8 mouse cellular contexts compared by ENCODE assay signal in genomic region chr2:153346221-153347182, GRCm38 (mm10). TPM values are rescaled to one million over a fixed set of nuclear protein-coding genes. Genes with fewer than 3 reads are reported as not detected.
DNase-seq lines count a peak whose midpoint lies in the region; ATAC-seq and TF ChIP-seq lines count a peak whose summit lies in the region.

No protein-coding gene starts in this region.

- peak overlapping the region; percentile 95 for H3K4me3 ChIP-seq in kidney, adult 2 months (ENCODE audit: insufficient read depth, low read depth, low read length)
- peak overlapping the region; percentile 95 for H3K4me3 ChIP-seq in liver, embryonic 16.5 days (ENCODE audit: low read depth, low read length)
- peak overlapping the region; percentile 86 for H3K4me3 ChIP-seq in neural tube, embryonic 13.5 days

- H3K4me1 ChIP-seq in kidney, adult 2 months (ENCODE audit: control insufficient read depth, insufficient read depth, low read length) = peaks cover 23% of the 10 kb centered on the region; the same call in 1 of the 2 replicates
- H3K4me1 ChIP-seq in liver, embryonic 16.5 days (ENCODE audit: control insufficient read depth, low read depth, low read length) = peaks cover 61% of the 10 kb centered on the region
- H3K4me1 ChIP-seq in neural tube, embryonic 13.5 days (replicated peaks) = peaks cover 51% of the 10 kb centered on the region

- no peak for TF ChIP-seq CTCF in kidney, adult 2 months (conservative IDR thresholded peaks at IDR 0.05; ENCODE audit: insufficient read depth, insufficient read length, low read depth, low read length)

- H3K4me2 ChIP-seq in liver, embryonic 16.5 days (ENCODE audit: low read depth, low read length) = peak overlapping the region; percentile 63
- peak overlapping the region; percentile 81 for H3K4me2 ChIP-seq in neural tube, embryonic 13.5 days

- no peaks in the 10 kb centered on the region for H3K9me3 ChIP-seq in liver, embryonic 16.5 days (replicated peaks; ENCODE audit: control insufficient read depth, low read length)
- H3K9me3 ChIP-seq in neural tube, embryonic 13.5 days = no peaks in the 10 kb centered on the region

- peak overlapping the region; percentile 99 for H3K27ac ChIP-seq in kidney, adult 2 months (ENCODE audit: insufficient read depth, low read depth, low read length)
- peak overlapping the region; percentile 97 for H3K27ac ChIP-seq in liver, embryonic 16.5 days (ENCODE audit: low read length)
- H3K27ac ChIP-seq in neural tube, embryonic 13.5 days (replicated peaks) = peak overlapping the region; percentile 98

- no peak for TF ChIP-seq POLR2A in kidney, adult 2 months (IDR thresholded peaks at IDR 0.05; ENCODE audit: low read depth, low read length)

- peak; percentile 67 for DNase-seq in 3134 (ENCODE audit: extremely low read depth, insufficient read length, low spot score)
- DNase-seq in ZHBTc4 (ENCODE audit: low read depth, low spot score) = peak; percentile 95
- DNase-seq in embryo, embryonic 11 days = peak; percentile 93
- peak; percentile 41 for DNase-seq in heart, adult 8-10 months (ENCODE audit: low spot score)
- peak; percentile 75 for DNase-seq in kidney, adult 2 months
- peak; percentile 87 for DNase-seq in testis, postnatal 10 days (ENCODE audit: low spot score)

- ATAC-seq in liver, embryonic 16.5 days (ENCODE audit: low read depth) = peak; percentile 49
- peak; percentile 19 for ATAC-seq in neural tube, embryonic 13.5 days (ENCODE audit: low read depth)

- peak overlapping the region; percentile 97 for H3K9ac ChIP-seq in liver, embryonic 16.5 days (ENCODE audit: low read depth, low read length)
- H3K9ac ChIP-seq in neural tube, embryonic 13.5 days = peak overlapping the region; percentile 94

- H3K27me3 ChIP-seq in kidney, adult 2 months (replicated peaks; ENCODE audit: control insufficient read depth, insufficient read depth, low read length) = no peaks in the 10 kb centered on the region
- H3K27me3 ChIP-seq in liver, embryonic 16.5 days (ENCODE audit: control insufficient read depth, insufficient read depth, low read depth, low read length) = no peaks in the 10 kb centered on the region
- no peaks in the 10 kb centered on the region for H3K27me3 ChIP-seq in neural tube, embryonic 13.5 days

- no peaks in the 10 kb centered on the region for H3K36me3 ChIP-seq in kidney, adult 2 months (ENCODE audit: control insufficient read depth, insufficient read depth, low read length)
- no peaks in the 10 kb centered on the region; the same call in 1 of the 2 replicates for H3K36me3 ChIP-seq in liver, embryonic 16.5 days (ENCODE audit: control insufficient read depth, insufficient read depth)
- H3K36me3 ChIP-seq in neural tube, embryonic 13.5 days = no peaks in the 10 kb centered on the region

- WGBS in kidney, adult 2 months = under 1% methylated on average over 58 of the region's 76 CpGs
- under 1% methylated on average over 56 of the region's 76 CpGs for WGBS in liver, embryonic 16.5 days (ENCODE audit: insufficient replicate concordance)
- WGBS in neural tube, embryonic 13.5 days = under 1% methylated on average over 59 of the region's 76 CpGs

RNA-seq across cellular contexts. Expression of gene Asxl1, which starts 0.9 kb away (rescaled TPM):
- total RNA-seq in heart, adult 8-10 months (2022) = 10 to 100 TPM; 17.6 to 23.9 (median 22.1) TPM
- polyA plus RNA-seq in kidney, adult 2 months (2012; rRNA removed) = 9.1 and 10.0 TPM in 2 replicates
- polyA plus RNA-seq in liver, embryonic 16.5 days (2015; fragmentation: Nextera tagmentation; extraction: Ambion mirVana) = 4.2 and 4.7 TPM in 2 replicates
- 9.8 and 12.1 TPM in 2 replicates for polyA plus RNA-seq in neural tube, embryonic 13.5 days (2015; fragmentation: Nextera tagmentation; extraction: Ambion mirVana)

RNA-seq across cellular contexts. Expression of gene Kif3b, which starts 55.3 kb away (rescaled TPM):
- 1 to 10 TPM; 6.4 to 9.3 (median 8.1) TPM for total RNA-seq in heart, adult 8-10 months (2022)
- polyA plus RNA-seq in kidney, adult 2 months (2012; rRNA removed) = 10.1 and 10.9 TPM in 2 replicates
- 1.9 and 2.1 TPM in 2 replicates for polyA plus RNA-seq in liver, embryonic 16.5 days (2015; fragmentation: Nextera tagmentation; extraction: Ambion mirVana)
- 16.7 and 17.2 TPM in 2 replicates for polyA plus RNA-seq in neural tube, embryonic 13.5 days (2015; fragmentation: Nextera tagmentation; extraction: Ambion mirVana)

Comparison
In these comparisons a context has a peak if more than half of its experiments do, and no peak if none do; other contexts are left out.
1. Peak in every context shown above with its lines: DNase-seq, ATAC-seq, H3K4me3 ChIP-seq and H3K27ac ChIP-seq.
2. DNase-seq: peak in every context shown above with its lines; median percentile 95 in ZHBTc4; 93 in embryo, embryonic 11 days; 87 in testis, postnatal 10 days; 75 in kidney, adult 2 months; 67 in 3134; 41 in heart, adult 8-10 months.